Mouse (Mus musculus) embryonic facial prominence, embryonic 13.5 days (tissue): ENCODE results near the gene St3gal5. TPM values are rescaled to one million over a fixed set of nuclear protein-coding genes. Genes with fewer than 3 reads are reported as not detected.
A peak's percentile ranks its signal among the peaks of the same experiment; 100 is the strongest.

Experiments
- ATAC-seq: fragments of 200-750 bp; cut with Nextera tagmentation; 2 replicates; pipeline ENCODE4 v1.8.0; 2017; ENCODE audit warnings: low read depth; ENCODE audit not compliant: insufficient number of reproducible peaks, insufficient read depth, low FRiP score, low TSS enrichment
- H3K27ac ChIP-seq: fragments of 300-500 bp; sonication (generic); 2 replicates; pipeline ENCODE4 v1.5.1; 2015; ENCODE audit warnings: moderate library complexity, mild to moderate bottlenecking, inconsistent platforms
- H3K27me3 ChIP-seq: fragments of 300-500 bp; sonication (generic); 2 replicates; pipeline ENCODE4 v1.6.1; 2015; ENCODE audit warnings: mild to moderate bottlenecking, inconsistent platforms
- H3K36me3 ChIP-seq: fragments of 300-500 bp; sonication (generic); 2 replicates; pipeline ENCODE4 v1.6.1; 2015; ENCODE audit warnings: mild to moderate bottlenecking, inconsistent platforms
- H3K4me1 ChIP-seq: fragments of 300-500 bp; sonication (generic); 2 replicates; pipeline ENCODE4 v1.6.1; 2015; ENCODE audit warnings: inconsistent platforms
- H3K4me2 ChIP-seq: fragments of 300-500 bp; sonication (generic); 2 replicates; pipeline ENCODE4 v1.6.1; 2015; ENCODE audit warnings: moderate library complexity, mild to moderate bottlenecking, inconsistent platforms
- H3K4me3 ChIP-seq: fragments of 300-500 bp; sonication (generic); 2 replicates; pipeline ENCODE4 v1.5.1; 2015; ENCODE audit warnings: mild to moderate bottlenecking, inconsistent platforms
- H3K9ac ChIP-seq: fragments of 300-500 bp; sonication (generic); 2 replicates; pipeline ENCODE4 v1.6.1; 2015; ENCODE audit warnings: mild to moderate bottlenecking, inconsistent platforms
- H3K9me3 ChIP-seq: fragments of 300-500 bp; sonication (generic); 2 replicates; pipeline ENCODE4 v1.6.1; 2016; ENCODE audit warnings: inconsistent platforms
- WGBS: fragments of 180-500 bp; shearing (Covaris S2); methylation state at CpG from one replicate; pipeline ENCODE4 v1.1.7; 2015; ENCODE audit warnings: mixed read lengths; 5-methylcytosine and 5-hydroxymethylcytosine counted together
- polyA plus RNA-seq: library from polyadenylated mRNA; unstranded; fragments of >200 nt; fragmentation: Nextera tagmentation; extraction: Ambion mirVana; gene quantifications from 2 replicates; pipeline ENCODE4 v1.2.1, GENCODE M21; 2015

St3gal5 gene
- polyA plus RNA-seq, 1 experiment from 2014 or later = 18.5 TPM

DNA sequence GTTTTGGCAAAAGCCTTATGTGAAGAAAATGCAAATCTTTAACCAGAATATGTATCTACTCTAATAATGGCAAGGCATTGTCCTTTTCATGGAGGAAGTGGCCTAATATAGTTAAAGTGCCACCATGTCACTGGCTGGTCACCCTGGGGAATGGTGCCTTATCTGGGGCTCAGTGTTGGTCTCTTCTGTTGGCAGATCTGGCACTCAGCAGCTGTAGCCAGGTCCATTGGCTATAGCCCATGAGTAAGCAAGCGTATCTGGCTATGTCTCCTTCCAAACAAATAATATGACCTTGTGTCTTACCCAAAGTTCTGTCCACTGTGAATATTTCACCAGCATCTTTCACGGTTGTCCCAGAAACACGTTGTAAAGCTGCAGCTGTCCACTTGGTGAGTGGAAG, 74.0 kb downstream of the St3gal5 start:
- ATAC-seq = no peak

DNA sequence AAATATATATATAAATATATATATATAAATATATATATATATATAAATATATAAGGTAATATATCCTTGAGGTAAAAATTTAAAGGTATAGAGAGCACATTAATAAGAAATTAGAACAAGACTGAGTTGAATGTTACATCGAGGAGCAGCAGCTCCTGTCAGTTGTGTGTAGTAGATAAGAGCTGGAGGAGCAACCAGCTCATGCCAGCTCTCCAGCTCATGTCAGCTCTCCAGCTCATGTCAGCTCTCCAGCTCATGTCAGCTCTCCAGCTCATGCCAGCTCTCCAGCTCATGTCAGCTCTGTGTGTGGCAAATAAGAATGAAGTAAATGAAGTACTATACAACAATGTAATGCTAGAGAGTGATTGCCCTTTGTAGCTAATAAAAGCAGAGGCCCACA, 76.0 kb downstream of the St3gal5 start:
- no peak overlapping the region for H3K27ac ChIP-seq
- no peaks in the 10 kb centered on the region for H3K9me3 ChIP-seq
- 90% methylated on average over 1 of the region's 1 CpGs for WGBS
- no peaks in the 10 kb centered on the region for H3K27me3 ChIP-seq
- no peak overlapping the region for H3K4me2 ChIP-seq
- no peaks in the 10 kb centered on the region for H3K36me3 ChIP-seq
- ATAC-seq = no peak
- H3K4me1 ChIP-seq = no peaks in the 10 kb centered on the region
- no peak overlapping the region for H3K9ac ChIP-seq
- no peak overlapping the region for H3K4me3 ChIP-seq

More for the DNA sequence above, 74.0 kb downstream of the St3gal5 start:
- H3K27ac ChIP-seq = no peak overlapping the region
- H3K27me3 ChIP-seq = no peaks in the 10 kb centered on the region
- 84% methylated on average over 3 of the region's 3 CpGs for WGBS
- no peak overlapping the region for H3K4me2 ChIP-seq
- H3K9me3 ChIP-seq = no peaks in the 10 kb centered on the region
- H3K9ac ChIP-seq = no peak overlapping the region
- H3K4me1 ChIP-seq = no peaks in the 10 kb centered on the region
- no peaks in the 10 kb centered on the region for H3K36me3 ChIP-seq
- H3K4me3 ChIP-seq = no peak overlapping the region

DNA sequence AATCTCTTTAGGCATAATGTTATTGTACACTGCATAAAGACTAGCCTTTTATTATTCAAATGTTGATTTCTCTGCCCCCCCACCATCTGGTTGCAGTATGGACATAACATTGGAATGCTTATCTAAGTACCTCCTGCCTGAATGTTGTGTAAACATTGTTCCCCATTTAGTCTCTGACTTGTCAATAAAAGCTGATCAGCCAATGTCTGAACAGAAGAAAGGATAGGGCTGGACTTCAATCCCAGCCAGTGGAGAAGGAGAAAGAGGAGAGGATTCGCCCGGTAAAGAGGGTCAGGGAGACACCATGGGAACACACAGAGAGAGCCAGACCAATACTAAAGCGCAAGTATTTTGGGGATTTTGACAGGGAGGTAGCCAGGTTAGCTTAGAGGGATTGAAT, 78.0 kb downstream of the St3gal5 start:
- 46% methylated on average over 3 of the region's 3 CpGs for WGBS
- no peaks in the 10 kb centered on the region for H3K9me3 ChIP-seq
- H3K36me3 ChIP-seq = no peaks in the 10 kb centered on the region
- H3K4me1 ChIP-seq = no peaks in the 10 kb centered on the region
- no peaks in the 10 kb centered on the region for H3K27me3 ChIP-seq
- no peak overlapping the region for H3K4me2 ChIP-seq
- H3K27ac ChIP-seq = no peak overlapping the region
- no peak overlapping the region for H3K4me3 ChIP-seq
- no peak overlapping the region for H3K9ac ChIP-seq
- no peak for ATAC-seq

DNA sequence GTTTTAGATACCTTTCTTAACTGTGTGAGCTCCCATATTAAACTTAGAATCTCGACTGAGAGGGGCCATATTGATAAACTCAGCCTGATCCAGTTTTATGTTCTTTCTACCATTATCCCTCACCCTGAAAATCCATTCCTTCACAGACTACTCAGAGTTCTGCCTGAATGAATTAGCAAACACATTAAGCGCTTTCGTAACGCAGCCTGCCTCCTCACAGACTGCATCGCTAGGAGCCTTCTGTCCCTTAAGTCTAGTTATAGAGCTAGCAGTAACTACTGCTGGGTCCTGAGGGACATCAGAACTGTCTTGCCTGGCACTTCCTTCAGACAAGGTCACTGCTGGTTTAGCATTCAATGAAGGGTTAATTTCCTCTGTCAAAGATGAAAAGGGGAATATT, 78.6 kb downstream of the St3gal5 start:
- 74% methylated on average over 5 of the region's 5 CpGs for WGBS
- Histone ChIP-seq H3K9me3 (no peaks in the 10 kb centered on the region), H3K27ac (no peak overlapping the region), H3K27me3 (no peaks in the 10 kb centered on the region), H3K4me2 (no peak overlapping the region), H3K4me1 (no peaks in the 10 kb centered on the region), H3K36me3 (no peaks in the 10 kb centered on the region), H3K9ac (no peak overlapping the region), H3K4me3 (no peak overlapping the region)
- ATAC-seq = no peak

DNA sequence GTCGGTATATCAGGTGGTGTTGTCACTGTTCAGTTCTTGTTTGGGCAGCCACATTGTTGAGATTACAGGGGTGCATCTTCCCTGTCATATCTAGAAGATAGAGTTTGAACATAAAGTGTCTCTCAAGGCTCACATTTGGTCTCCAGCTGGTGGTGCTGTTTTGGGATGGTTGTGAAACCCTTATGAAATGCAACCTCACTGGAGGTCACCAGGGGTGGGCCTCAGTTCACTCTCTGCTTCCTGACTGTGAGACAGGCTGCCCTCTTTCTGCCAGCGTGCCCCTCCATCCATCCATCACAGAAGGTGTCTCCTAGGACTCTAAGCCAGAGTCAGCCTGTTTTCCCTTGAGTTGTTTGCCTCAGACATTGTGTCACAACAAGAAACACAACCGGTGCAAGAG, 80.0 kb downstream of the St3gal5 start:
- Histone ChIP-seq H3K4me2 (no peak overlapping the region), H3K27ac (no peak overlapping the region), H3K9ac (no peak overlapping the region), H3K36me3 (no peaks in the 10 kb centered on the region), H3K27me3 (no peaks in the 10 kb centered on the region), H3K4me3 (no peak overlapping the region), H3K9me3 (no peaks in the 10 kb centered on the region), H3K4me1 (no peaks in the 10 kb centered on the region)
- no peak for ATAC-seq
- WGBS = 82% methylated on average over 3 of the region's 3 CpGs

DNA sequence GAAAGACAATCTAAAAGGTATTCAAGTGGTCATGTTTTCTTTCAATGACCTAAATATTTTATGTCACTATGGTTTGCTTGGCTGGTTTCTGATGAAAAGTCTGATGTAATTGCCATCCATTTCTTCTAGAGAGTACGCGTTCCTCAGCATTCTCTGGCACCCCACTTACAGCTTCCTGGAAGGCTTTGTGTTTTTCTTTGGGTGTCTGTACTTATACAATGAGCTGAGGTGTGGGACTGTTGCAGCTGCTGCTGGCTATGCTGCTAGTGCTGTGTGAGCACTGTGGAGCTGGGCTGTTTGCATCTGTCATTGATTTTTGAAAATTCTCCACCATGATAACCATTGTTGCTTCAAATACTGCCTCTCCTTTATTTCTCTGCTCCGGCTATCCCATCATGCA, 81.6 kb downstream of the St3gal5 start:
- Histone ChIP-seq H3K9ac (no peak overlapping the region), H3K27me3 (no peaks in the 10 kb centered on the region), H3K4me2 (no peak overlapping the region), H3K27ac (no peak overlapping the region), H3K36me3 (no peaks in the 10 kb centered on the region), H3K9me3 (no peaks in the 10 kb centered on the region), H3K4me1 (no peaks in the 10 kb centered on the region; the same call in 1 of the 2 replicates), H3K4me3 (no peak overlapping the region)
- ATAC-seq = no peak
- WGBS = 87% methylated on average over 3 of the region's 3 CpGs

DNA sequence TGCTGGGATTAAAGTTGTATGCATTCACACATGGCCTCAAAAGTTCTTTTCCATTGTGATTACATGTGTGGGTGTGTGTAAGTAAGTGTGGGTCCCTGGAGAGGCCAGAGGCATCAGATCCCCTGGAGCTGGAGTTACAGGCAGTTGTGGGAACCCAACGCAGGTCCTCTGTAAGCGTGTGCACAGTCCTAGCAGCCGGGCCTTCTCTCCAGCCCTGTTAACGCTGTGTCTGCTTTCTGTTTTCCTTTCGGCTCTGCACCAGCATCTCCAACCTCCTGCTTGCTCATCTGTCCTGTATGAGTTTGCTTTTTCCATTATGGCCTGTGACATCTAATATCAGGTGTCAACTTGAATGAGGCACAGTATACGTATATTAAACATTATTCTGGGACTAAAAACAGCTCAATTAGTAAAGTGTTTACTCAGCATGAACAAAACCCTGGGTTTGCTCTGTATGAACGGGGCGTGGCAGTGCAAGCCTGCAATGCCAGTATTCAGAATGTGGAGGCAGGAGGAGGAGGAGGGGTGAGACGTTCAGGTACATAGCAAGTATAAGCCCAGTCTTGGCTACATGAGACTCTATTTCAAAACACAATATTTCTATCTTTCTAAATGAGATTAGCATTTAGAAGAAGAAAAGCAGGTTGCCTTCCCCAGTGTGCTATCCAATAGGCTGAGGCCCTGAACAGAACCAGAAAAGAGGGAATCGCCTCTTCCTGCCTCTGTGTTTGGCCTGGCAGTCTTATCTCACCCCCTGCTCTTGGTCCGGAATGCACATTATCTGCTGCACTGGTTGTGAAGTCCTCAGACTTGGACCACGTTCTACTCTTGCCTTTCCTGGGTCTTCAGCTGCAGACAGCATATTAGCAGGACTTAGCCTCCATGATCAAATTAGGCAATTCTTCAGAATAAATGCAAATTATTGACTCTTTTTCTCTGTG, 82.4 kb downstream of the St3gal5 start:
- no peaks in the 10 kb centered on the region for H3K27me3 ChIP-seq
- H3K4me3 ChIP-seq = no peak overlapping the region
- no peaks in the 10 kb centered on the region; the same call in 1 of the 2 replicates for H3K4me1 ChIP-seq
- H3K9ac ChIP-seq = no peak overlapping the region
- 69% methylated on average over 12 of the region's 12 CpGs for WGBS
- no peak overlapping the region for H3K27ac ChIP-seq
- H3K36me3 ChIP-seq = no peaks in the 10 kb centered on the region
- no peaks in the 10 kb centered on the region for H3K9me3 ChIP-seq
- no peak overlapping the region for H3K4me2 ChIP-seq
- no peak; the same call in 1 of the 2 replicates for ATAC-seq

DNA sequence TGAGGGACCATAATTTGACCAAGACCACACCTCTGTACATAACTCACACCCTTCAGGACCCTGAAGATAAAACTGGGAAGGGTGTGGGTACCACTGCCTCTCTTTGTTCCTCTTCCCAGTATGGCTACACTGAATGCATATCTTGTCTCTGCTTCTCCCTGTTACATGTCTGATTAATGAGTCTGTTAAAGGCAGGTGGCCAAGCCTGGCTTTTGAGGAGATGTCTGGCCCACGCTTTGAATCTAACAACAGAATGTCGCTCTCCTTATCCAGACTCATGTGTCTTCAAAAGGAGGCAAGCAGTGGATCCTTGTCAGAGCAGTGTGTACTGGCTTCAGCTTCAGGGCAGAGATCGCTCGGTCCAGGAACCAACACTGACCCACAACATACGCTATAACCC, 87.2 kb downstream of the St3gal5 start:
- H3K4me3 ChIP-seq = no peak overlapping the region
- peaks cover 25% of the 10 kb centered on the region for H3K4me1 ChIP-seq
- no peak overlapping the region for H3K27ac ChIP-seq
- no peaks in the 10 kb centered on the region for H3K9me3 ChIP-seq
- ATAC-seq = no peak
- no peak overlapping the region for H3K4me2 ChIP-seq
- peaks cover 5% of the 10 kb centered on the region; the same call in 1 of the 2 replicates for H3K27me3 ChIP-seq
- no peaks in the 10 kb centered on the region for H3K36me3 ChIP-seq
- H3K9ac ChIP-seq = no peak overlapping the region
- 86% methylated on average over 5 of the region's 5 CpGs for WGBS

DNA sequence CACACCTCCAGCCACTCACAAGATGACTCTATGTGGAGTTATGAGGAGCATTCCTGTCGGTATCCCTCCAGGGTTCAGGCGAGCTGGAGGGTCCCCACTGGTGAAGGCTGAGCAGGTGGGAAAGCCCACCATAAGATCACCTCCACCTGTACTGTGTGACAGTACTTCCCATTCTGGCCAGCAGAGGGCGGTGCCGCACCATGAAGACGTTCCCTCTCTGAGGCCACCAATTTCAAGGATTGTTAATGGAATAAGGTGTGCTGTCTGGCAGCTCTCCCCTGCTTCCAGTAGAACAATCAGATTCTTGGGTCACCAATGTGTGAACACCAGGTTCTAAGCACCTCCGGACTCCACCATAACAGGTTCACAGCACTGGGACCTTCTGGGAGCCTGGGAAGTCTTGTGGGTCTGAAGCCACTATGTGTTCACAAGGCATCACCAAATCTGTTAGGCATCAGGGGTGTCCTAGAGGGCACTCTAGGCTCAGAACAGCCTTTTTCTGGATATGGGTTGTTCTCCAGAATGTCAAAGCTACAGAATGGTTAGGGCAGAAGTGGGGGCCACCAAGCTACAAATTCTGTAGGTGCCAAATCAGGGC, 88.6 kb downstream of the St3gal5 start:
- no peaks in the 10 kb centered on the region for H3K36me3 ChIP-seq
- WGBS = 3% methylated on average over 6 of the region's 6 CpGs
- H3K4me2 ChIP-seq = no peak overlapping the region
- no peaks in the 10 kb centered on the region for H3K9me3 ChIP-seq
- no peak overlapping the region for H3K9ac ChIP-seq
- H3K27ac ChIP-seq = no peak overlapping the region
- ATAC-seq = peak; percentile 38; the same call in 1 of the 2 replicates
- peaks cover 11% of the 10 kb centered on the region; the same call in 1 of the 2 replicates for H3K27me3 ChIP-seq
- no peak overlapping the region for H3K4me3 ChIP-seq
- peaks cover 39% of the 10 kb centered on the region for H3K4me1 ChIP-seq

DNA sequence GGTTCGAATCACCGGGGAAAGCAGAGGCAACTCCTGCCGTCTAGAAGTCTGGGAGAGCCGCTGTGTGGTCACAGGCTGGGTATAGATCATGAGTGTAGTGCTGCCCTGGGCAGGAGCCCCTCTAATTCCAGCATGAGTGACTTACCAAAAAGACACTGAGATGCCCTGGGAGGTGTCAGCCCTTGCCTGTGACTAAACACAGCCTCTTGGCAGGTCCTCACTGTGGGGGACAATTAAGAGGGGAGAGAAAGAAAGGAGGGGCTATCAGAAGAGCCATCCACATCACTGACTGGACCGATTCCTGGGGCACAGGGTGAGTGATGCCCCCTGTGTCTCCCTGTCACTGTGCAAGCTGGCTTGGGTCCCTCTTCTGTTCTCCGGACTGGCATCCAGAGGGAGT, 89.4 kb downstream of the St3gal5 start:
- WGBS = 76% methylated on average over 6 of the region's 6 CpGs
- H3K4me3 ChIP-seq = no peak overlapping the region
- no peaks in the 10 kb centered on the region for H3K36me3 ChIP-seq
- H3K27me3 ChIP-seq = peaks cover 11% of the 10 kb centered on the region; the same call in 1 of the 2 replicates
- ATAC-seq = no peak
- H3K9me3 ChIP-seq = no peaks in the 10 kb centered on the region
- H3K4me1 ChIP-seq = peaks cover 40% of the 10 kb centered on the region
- no peak overlapping the region for H3K27ac ChIP-seq
- no peak overlapping the region for H3K4me2 ChIP-seq
- H3K9ac ChIP-seq = no peak overlapping the region

DNA sequence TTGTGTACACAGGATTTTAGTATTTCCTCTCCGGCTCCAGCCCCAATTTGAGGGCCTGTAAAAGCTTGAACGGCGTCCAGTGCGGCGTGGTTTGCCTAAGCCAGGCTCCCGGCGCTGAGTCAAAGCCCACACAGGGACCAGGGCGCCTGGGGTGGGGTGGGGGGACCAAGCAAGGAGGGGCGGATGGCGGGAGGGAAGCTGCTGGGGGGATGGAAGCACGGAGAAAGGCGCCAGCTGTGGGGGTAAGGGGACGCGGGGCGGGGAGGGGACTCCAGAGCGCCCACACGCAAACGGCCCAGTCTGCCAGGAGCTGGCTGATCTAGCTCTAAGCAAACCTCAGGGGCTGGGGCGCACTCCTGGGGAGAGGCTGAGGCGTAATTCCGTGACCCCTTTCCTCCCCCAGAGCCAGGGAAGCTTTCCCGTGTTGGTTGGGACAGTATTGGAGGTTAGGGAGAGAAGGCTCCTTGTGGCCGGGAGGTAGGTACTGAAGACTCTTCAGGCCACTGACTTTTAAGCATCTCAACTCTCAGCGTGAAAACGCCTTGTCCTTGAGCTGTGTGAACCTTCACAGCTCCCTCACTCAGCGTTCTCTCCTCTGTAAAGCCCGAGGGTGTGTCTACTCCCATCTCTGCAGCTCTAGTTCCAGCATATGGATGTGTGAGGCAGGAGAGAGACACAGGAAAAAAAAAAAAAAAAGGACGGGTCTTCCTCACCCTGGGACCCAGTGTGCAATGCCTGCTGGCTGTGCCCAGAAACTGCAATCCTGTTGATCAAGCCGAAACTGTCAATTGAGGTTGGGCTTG, 91.9 kb downstream of the St3gal5 start:
- H3K9ac ChIP-seq = peak overlapping the region; percentile 61
- H3K36me3 ChIP-seq = no peaks in the 10 kb centered on the region
- WGBS = 2% methylated on average over 29 of the region's 29 CpGs
- H3K4me3 ChIP-seq = peak overlapping the region; percentile 27
- peaks cover 11% of the 10 kb centered on the region; the same call in 1 of the 2 replicates for H3K27me3 ChIP-seq
- ATAC-seq = peak; percentile 57
- peak overlapping the region; percentile 75 for H3K27ac ChIP-seq
- peak overlapping the region; percentile 61 for H3K4me2 ChIP-seq
- H3K9me3 ChIP-seq = no peaks in the 10 kb centered on the region
- peaks cover 40% of the 10 kb centered on the region for H3K4me1 ChIP-seq
